Mouse (Mus musculus) urinary bladder, postnatal 25 days (tissue): ENCODE measurements around the gene Gpr107.
A peak's percentile ranks its signal among the peaks of the same experiment; 100 is the strongest.
"Not testable (repeated sequence)": the region's sequence is repeated elsewhere in the genome, so short reads cannot be mapped to it uniquely, and the experiment has no call there.

Experiments
- DNase-seq: peaks from one replicate; pipeline ENCODE4 v3.0.0; 2022; ENCODE audit warnings: low spot score

The Gpr107 gene

DNA sequence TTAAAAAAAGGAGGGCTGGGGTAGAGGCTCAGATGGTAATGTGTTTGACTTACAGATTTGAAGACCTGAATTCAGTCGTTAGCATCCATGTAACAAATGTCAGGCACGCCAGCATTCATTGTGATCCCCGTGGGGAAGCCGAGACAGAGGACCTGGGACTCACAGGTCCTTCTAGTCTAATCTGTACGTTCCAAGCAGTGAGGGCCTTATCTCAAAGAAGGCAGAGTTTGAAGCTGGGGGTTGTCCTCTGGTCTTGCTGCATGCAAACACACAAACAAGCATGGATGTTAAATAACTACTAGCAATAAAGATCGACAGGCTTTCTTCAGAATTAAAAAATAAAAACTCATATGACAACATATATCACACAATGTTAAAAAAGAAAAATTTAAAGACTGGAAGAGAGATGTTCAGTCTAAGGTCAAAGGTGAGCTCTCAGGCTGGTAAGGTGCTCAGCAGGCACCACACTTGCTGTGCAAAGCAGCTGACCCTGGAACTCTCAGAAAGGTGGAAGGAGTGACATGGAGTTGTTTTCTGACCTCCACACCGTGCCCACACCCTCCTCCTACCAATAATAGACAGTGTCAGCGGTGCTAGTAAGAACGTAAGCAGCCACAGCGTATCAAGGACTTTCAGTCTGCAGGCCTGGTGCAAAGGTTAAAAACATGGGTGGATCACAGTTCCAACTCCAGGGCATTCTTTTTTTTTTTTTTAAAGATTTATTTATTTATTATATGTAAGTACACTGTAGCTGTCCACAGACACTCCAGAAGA, 8.2 kb downstream of the Gpr107 start:
- no peak for DNase-seq

DNA sequence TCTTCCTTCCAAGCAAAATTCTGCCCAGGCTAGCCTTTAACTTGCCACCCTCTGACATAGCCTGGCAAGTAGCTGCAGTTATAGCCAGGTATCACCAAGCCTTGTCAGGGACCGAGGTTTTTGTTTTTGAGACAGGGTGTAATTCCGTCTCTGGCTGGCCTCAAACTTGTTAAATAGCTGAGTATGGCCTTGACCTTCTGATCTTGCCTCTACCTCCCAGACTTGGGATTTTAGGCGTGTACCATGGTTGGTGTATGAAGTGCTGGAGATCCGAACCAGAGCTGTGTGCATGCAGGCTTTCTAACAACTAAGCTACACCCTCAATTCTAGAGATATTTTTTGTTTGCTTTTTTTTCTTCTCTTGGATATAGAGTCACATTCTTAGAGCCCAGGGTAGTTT, 9.5 kb downstream of the Gpr107 start:
- no peak for DNase-seq

DNA sequence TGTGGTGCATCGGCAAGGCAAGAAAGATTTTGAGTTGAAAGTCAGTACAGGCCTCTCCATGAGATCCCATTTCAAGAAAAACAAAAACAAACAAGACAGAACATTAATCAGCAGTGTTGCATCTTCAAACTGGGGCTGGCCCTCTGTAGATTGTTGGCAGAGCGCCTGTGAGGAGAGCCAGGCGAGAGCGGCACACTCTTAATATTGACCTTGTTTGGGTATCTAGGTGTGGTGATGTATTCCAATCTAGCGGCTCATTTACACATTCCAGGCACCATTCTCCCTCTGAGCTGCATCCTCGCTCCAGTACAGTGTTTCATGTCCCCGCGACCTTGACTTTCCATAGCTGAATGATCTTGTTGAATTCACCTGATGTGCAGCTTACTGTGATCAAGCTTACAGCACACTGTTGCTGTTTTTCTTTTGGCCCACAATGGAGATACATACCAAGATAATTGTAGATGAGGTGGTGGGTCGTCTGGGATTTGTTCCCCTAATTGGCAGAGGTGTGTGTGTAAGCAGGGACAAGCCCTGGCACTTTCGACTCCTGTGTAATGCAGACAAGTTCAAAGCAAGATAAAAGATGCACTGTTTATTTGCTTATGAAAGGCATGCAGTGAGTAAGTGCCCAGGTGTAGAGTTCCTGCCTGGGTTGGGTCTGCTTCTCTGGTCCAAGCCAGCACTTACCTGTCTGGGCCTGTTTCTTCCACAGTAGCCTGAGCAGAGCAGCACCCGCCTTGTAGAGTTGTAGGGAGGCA, 11.4 kb downstream of the Gpr107 start:
- no peak for DNase-seq

DNA sequence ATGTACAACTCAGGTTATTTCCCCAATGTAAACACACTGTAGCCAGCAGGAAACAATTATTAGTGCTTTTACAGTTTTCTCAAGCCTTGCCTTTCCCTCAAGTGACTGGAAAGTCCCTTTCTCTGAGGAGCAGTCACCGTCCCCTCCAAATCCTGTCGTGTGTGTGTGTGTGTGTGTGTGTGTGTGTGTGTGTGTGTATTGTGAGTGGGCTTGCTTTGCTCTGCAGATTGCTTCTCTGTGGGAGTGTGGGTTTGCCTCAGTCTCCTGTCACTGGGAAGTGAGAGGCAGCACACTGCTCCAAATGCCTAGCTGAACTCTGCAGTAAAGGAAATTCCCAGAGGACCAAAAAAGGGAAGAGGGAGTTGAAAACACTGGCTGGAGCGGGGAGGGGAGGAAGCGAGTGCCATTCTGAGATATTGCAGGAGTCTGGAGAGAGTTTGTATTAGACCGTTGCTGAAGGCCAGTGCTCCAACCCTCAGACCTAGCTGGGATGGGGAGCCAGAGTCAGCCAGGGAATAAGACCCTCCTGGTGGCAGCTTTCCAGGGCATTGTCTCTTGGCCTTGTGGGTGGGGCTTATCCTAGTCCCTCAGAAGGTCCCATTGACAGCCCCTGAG, 12.8 kb downstream of the Gpr107 start:
- DNase-seq: no peak

DNA sequence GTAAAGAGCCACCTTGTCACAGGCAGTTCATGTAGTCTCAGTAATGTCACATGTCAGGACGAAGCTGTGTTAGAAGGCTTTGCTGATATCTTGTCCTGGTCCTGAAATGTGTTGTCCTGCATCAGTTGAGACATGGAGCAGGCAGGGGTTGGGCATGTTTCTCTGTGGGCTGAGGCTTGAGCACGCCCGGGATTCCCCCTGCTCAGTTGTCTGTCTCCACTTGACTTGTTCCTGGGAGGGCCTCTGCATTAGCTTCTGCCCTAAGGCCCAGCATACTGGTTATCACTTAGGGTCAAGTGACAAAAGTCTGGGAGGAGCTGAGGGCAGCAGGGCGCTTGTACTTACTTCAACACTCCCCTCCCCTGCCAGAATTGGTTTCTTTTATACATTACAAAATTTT, 13.4 kb downstream of the Gpr107 start:
- DNase-seq: no peak

DNA sequence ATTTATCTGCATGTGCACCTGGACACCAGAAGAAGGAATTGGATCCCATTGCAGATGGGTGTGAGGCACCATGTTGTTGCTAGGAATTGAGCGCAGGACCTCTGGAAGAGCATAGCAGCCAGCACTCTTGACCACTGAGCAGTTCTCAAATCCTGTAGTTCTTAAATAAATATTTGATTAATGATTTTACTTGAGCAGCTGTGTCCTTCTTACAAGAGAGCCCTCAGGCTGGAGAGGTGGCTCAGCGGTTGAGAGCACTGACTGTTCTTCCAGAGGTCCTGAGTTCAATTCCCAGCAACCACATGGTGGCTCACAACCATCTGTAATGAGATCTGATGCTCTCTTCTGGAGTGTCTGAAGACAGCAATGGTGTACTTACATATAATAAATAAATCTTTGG, 15.5 kb downstream of the Gpr107 start:
- not testable (repeated sequence) for DNase-seq

DNA sequence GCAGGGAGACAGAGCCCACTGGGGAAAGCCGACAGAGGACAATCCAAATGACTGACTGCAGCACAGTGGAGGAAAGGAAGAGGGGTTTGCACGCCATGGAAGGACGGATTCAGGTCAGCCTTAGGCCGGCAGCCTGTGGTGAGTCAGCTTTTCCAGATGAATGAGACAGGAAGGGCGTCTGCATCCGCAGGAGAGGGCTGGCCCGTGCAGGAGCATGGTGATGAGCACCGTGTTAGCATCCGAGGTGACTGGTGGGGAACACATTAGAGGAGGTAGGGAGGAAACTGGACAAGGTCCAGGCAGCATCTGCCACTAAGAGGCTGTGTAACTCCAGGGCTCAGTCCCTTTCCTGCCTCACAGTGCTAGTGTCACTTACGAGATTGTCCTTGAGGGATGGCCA, 16.9 kb downstream of the Gpr107 start:
- no peak for DNase-seq

DNA sequence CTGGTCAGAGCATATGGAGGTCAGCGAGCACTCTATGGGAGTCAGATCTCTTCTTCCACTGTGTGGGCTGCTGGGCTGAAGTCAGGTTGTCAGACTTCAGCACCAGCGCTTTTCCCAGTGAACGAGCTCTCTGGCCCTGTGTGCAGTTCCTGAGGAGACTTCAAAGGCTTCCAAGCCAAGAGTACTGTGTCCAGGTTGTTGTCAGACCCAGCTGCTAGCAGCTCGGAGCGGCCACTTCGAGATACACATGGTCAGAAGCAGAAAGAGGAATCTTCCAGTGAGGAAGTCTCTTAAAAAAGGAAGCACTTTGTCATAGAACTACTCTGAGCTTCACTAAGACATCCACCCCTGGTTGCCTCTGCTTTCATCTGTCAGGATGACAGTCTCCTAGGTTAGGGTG, 18.0 kb downstream of the Gpr107 start:
- no peak for DNase-seq

DNA sequence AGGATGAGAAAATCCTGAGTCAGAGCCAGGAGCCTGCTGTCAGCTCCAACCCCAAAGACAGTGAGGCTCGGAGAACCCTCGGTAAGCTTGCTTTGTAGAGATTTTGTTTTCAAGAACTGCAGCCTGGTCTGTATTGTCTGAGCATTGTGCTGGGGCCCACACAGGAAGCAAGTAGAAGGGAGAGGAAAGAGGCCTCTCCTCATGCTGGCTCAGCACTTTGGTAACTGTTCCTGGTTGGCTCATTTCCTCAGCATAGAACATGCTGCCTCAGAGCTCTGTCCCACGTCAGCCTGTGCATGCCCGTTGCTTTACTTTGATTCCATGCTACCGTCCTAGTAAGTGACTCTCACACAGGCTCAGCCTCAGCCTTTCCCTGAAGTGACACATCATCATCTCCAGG, 19.9 kb downstream of the Gpr107 start:
- DNase-seq: no peak

- DNase-seq: no peak
These were observed 20.4 kb downstream of the Gpr107 start for GRCm38 (mm10) chr2:31172536-31172935.

DNA sequence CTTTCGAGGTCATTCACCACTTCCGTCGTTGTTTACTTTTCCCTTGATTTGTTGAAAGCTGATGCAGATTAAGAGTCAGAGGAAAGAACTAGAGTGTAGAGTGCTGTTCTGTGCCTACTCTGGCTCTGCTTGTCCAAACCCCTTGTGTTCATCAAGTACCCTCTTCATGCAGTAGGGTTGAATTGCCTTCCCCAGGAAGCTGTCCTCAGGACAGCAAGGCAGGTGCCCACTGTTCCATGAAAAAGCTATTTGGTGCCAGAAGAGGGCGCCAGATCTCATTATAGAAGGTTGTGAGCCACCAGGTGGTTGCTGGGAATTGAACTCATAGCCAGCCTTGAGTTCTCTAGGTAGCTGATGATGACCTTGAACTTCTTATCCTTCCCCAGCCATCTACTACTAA, 21.2 kb downstream of the Gpr107 start:
- no peak for DNase-seq

GRCm38 (mm10) chr2:31178593-31178992, 26.5 kb downstream of the Gpr107 start:
- DNase-seq: not testable (repeated sequence)

- DNase-seq: no peak
These were observed 27.4 kb downstream of the Gpr107 start for GRCm38 (mm10) chr2:31179471-31179870.

DNA sequence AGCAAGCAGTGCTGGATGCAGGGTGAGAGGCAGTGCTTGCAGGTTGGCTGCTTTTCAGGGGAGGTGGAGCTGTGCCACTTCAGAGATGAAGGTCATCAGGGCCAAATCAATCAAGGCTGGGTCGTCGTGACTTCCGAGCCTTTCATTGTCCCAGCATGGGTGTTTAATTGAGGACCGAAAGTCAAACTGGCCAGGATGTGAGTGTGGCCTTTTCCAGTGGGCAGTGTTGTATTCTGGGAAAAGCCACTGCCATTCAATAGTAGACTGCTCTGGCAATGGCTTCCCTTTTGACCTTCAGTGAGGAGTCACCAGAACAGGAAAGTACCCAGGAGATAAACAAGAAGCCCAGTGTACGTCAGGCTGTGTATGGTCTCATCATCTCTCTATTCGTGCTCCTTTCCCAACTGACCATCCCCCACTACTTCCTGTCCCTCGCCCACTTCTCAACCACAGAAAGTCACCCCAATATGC, 28.0 kb downstream of the Gpr107 start:
- no peak for DNase-seq

DNA sequence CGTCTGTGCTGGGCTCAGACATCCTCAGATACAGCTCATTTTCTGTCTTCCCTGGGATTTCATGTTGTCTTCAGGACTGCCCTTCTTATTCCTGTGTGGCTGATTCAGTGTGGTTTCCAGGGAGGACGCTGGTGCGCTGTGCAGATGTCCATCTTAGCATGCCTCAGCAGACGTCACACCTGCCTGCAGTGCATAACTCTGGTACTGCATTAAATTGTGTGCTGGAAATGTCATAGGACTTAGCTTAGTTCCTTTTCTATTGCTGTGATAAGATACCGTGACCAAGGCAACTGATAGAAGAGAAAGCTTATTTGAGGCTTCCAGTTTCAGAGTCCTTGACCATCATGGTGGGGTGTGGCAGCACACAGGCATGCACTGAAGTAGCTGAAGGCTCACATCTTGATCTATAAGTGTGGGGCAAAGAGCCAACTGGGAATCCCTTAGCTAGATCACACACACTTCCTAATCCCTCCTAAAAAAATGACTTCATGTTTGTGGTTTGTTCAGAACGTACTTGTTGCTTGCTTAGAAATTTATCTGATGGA, 30.7 kb downstream of the Gpr107 start:
- DNase-seq: no peak

GRCm38 (mm10) chr2:31183830-31184229, 31.7 kb downstream of the Gpr107 start:
- no peak for DNase-seq

- DNase-seq: no peak
These were observed 36.6 kb downstream of the Gpr107 start for GRCm38 (mm10) chr2:31188691-31189090.

GRCm38 (mm10) chr2:31189654-31190053, 37.5 kb downstream of the Gpr107 start:
- no peak for DNase-seq

DNA sequence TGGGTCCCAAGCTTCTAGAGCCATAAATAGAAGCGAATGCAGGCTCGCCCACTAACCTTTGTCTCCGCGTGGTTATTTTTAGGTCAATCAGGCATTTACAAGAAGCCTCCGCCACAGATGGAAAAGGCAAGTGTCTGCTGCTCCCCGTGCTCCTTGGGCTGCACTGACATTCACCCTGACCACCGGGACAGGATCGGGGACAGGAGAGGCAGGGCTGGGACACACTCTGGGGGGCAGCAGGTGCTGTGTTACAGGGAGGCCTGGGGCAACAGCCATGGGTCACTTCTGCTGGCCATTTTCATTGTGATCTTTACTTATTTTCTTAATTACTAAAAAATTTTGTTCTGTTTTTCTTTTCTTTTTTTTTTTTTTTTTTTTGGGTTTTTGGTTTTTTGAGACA, 39.6 kb downstream of the Gpr107 start:
- no peak for DNase-seq

DNA sequence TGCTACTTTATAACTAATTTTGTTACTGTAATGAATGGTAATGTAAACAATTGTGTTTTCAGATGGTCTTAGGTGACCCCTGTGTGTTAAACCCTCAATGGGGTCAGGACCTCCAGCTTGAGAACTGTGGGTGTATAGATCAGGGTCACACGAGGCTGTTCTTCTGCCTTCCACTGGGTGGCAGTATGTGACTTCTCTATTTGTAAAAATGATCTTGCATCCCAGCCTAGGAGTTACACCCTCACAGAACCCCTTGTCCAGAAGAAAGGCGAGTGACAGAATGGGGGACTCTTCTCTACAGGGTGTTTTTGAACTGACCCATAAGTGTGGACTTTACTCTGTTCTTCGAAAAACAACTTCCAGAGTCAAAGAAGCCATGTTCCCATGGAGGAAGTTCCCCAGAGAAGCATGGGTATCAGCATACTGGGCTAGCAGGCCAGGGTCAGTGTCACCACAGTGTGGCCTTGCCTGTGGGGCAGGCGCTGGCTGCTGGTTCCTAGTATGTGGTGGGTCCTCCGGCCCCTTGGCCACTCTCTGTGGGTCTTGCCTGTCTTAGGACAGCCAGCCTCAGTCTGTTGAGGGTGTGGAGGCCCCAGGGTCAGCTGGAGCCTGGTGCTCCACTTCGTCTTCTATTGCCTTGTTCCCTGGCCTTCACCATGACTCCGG, 42.4 kb downstream of the Gpr107 start:
- peak; percentile 23 for DNase-seq

DNA sequence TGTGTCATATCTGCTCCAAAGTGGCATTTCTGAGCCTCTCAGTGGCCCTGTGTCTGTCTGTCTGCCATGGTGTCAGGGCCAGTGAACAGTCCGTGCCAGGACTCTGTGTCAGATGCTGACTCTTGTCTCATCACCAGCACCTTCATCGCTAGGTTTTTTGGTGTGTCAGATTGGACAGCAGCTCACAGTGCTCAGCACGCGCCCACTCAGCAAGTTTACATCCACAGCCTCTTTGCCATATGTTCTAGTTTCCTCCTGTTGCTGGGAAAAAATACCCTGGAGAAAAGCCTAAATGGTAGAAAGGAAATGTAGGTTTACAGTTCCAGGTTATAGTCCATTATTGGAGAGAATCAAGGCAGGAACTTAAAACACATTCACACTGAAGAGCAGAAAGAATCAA, 46.5 kb downstream of the Gpr107 start:
- DNase-seq: no peak

- DNase-seq: no peak
These were observed 47.9 kb downstream of the Gpr107 start for GRCm38 (mm10) chr2:31200051-31200450.
